Mouse (Mus musculus): ENCODE results near the gene Fam222b.
A peak's percentile ranks its signal among the peaks of the same experiment; 100 is the strongest.

The Fam222b gene

GRCm38 (mm10) chr11:78136132-78136531 lies 41.7 kb downstream of the Fam222b start:
- no peak for DNase-seq (ENCODE audit: low spot score)

- DNase-seq (ENCODE audit: low spot score): no peak
Measured at GRCm38 (mm10) chr11:78137584-78137983, 43.1 kb downstream of the Fam222b start.

DNA sequence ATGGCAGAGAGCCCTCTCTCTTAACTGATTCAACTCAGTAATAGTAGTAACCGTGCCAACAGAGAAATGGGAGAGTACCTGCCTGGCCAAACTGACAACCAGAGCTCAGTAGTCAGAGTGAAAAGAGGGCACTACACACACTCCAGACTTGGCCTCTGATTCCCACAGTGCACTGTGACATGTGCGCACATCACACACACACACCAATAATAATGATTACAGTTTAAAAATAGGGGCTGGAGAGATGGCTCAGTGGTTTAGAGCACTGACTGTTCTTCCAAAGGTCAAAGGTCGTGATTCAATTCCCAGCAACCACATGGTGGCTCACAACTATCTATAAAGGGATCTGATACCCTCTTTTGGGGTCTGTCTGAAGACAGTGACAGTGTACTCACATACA lies 43.6 kb downstream of the Fam222b start:
- no peak for DNase-seq (ENCODE audit: low spot score)

- DNase-seq (ENCODE audit: low spot score): no peak
Measured at GRCm38 (mm10) chr11:78140665-78141064, 46.2 kb downstream of the Fam222b start.

- no peak for DNase-seq (ENCODE audit: low spot score)
Measured at GRCm38 (mm10) chr11:78143520-78143919, 49.1 kb downstream of the Fam222b start.

GRCm38 (mm10) chr11:78146168-78146567 lies 51.7 kb downstream of the Fam222b start:
- DNase-seq (ENCODE audit: low spot score): no peak

DNA sequence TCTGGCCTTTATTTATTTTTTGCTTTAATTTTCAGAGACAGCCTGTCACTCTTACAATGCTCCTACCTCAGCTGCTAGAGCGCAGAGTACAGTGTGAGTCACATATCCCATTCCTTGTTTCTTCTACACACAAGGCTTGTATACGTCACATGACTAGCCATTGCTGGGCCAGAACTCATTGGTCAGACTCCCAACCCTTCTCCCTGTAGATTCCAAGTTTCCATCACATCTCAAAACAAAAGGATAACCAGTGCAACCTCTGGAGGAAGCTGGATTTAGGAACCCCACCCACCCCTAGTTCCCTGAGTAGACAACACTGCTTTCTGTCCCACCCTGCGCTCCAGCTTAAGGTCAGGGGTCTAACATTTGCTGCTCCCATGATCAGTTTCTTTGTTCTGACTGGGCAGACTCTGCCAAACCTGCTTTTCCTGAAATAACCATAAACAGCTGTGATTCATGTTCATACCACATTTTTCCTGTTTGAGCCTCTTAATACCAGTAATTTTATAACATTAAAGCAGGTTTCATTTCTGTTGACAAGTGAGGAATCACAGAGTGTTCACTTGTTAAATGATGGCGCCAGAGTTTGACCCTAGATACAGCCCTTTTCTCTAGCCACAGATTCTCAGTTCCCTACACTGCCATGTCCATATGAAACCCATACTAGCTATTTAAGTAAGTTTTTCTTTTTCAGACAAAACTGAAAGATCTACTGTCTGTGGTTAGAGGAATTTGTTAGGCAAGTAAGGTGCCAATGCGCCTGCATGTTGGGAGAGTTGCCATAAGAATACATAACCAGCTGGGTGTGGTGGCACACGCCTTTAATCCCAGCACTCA lies 52.5 kb downstream of the Fam222b start:
- DNase-seq (ENCODE audit: low spot score): peak; percentile 24

GRCm38 (mm10) chr11:78151161-78151560 lies 56.7 kb downstream of the Fam222b start:
- no peak for DNase-seq (ENCODE audit: low spot score)

GRCm38 (mm10) chr11:78152299-78153231 lies 58.1 kb downstream of the Fam222b start:
- DNase-seq (ENCODE audit: low spot score): peak; percentile 75

DNA sequence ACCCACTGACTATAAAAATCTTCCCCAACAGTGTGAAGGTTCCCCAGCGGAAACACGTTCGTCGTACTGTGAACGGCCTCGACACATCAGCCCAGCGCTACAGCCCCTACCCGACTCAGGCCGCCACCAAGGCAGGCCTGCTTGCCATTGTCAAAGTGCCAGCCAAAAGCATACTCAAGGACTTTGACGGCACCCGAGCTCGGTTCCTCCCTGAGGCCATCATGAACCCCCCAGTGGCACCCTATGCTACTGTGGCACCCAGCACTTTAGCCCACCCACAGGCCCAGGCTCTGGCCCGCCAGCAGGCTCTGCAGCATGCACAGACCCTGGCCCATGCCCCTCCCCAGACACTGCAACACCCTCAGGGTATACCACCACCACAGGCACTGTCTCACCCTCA lies 59.3 kb downstream of the Fam222b start:
- DNase-seq (ENCODE audit: low spot score): no peak

- DNase-seq (ENCODE audit: low spot score): no peak
Measured at GRCm38 (mm10) chr11:78155674-78156073, 61.2 kb downstream of the Fam222b start.

DNA sequence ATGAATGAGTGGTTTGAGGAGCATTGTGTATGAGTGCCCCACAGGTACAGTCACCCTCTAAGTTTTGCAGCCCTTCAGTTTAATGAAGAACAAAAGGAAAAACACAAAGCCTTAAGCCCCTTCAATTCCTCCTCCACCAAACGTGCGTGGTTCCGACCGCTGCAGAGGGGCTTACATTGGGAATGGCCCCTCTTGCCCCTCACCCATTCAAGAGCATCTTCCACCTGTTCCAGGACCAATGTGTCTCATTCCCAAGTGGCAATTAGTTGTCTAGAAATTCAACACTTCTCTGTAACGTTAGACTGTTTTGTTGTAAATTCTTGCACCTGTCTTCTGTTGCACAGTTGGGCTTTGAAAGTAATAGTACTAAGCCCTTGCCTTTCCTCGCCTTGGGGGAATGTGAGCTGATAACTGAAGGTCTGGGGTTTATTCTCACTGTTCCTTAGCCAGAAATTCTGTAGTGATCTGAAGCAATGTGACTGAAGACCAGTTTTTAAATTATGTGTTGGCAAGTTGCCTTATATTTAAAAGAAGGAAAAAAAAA lies 61.8 kb downstream of the Fam222b start:
- DNase-seq (ENCODE audit: low spot score): no peak

- peak; percentile 89 for DNase-seq (ENCODE audit: low spot score)
Measured at GRCm38 (mm10) chr11:78159096-78159495, 64.6 kb downstream of the Fam222b start.

DNA sequence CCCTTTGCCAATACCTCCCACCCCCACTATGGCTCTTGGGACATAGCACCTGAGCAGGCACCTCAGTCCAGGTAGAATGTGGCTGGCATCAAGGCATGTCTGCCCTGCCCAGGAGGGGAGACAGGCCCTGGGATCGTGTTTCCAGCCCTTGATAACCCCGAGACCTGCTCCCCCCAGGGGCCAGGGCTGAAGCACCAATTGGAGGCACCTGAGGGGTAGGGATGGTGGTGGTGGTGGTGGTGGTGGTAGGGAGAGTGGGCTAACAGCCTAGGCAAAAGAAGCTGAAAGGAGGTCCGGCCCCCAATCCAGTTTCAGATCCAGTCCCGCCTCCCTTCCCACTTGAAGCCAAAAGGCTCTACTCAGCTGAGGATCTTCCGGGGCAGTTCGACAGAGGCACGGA lies 65.1 kb downstream of the Fam222b start:
- DNase-seq (ENCODE audit: low spot score): no peak

- no peak for DNase-seq (ENCODE audit: low spot score)
Measured at GRCm38 (mm10) chr11:78160171-78160570, 65.7 kb downstream of the Fam222b start.

- DNase-seq (ENCODE audit: low spot score): no peak
Measured at GRCm38 (mm10) chr11:78160675-78161074, 66.2 kb downstream of the Fam222b start.

DNA sequence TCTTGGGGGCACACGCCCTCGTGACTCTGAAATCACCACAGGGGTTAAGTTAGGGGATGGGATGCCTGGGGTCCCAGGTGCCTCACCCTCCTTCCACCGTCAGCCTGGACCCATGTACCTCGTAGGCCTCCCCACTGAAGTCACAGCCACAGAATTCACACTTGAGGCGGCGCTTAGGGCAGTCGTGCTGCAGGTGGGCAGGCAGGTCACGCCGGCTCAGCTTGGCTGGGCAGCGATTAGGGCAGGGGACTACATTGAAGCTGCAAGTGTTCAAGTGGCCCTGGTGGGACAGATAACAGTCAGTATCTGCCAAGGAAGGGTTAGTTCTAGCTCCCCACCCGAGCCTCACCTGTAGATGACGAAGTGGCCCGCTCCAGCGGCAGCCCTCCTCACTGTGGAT lies 66.7 kb downstream of the Fam222b start:
- DNase-seq (ENCODE audit: low spot score): no peak

GRCm38 (mm10) chr11:78161968-78162367 lies 67.5 kb downstream of the Fam222b start:
- DNase-seq (ENCODE audit: low spot score): no peak

DNA sequence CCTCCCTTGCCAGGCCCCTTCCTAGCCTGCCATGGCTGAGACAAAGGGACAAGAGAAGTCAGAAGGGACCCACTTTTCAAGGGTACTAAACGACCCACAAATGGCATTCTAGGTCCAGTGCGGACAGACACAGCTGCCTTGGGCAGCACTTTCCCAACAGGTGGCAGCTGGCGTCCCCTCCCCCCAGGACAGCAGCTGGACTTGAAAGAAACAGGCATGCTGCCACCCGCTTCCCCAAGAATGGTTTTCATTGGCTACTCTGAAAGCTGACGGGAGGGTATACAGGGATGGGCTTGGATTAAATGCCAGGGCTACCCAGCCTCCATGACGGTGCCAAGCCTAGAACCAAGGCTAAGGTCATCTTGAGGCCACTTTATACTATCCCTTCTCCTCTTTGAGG lies 68.0 kb downstream of the Fam222b start:
- DNase-seq (ENCODE audit: low spot score): no peak

DNA sequence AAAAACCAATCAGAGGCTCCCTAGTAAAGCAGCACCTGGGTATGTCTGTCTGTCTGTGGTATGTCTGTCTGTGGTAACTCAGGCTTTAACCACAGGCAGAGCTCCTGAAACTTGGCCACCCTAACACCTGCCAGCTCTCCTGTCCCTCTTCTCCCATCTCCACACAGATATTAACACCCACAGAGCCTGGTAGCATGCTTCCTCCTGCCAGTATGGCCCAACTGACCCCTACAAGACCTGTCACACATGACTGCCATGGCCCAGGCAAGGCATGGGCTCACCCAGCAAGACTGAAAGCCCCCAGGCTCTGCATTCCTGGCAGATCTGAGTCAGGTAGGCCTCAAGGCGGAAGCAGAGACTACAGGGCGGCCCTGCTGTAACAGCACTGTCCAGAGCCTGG lies 68.6 kb downstream of the Fam222b start:
- DNase-seq (ENCODE audit: low spot score): no peak

DNA sequence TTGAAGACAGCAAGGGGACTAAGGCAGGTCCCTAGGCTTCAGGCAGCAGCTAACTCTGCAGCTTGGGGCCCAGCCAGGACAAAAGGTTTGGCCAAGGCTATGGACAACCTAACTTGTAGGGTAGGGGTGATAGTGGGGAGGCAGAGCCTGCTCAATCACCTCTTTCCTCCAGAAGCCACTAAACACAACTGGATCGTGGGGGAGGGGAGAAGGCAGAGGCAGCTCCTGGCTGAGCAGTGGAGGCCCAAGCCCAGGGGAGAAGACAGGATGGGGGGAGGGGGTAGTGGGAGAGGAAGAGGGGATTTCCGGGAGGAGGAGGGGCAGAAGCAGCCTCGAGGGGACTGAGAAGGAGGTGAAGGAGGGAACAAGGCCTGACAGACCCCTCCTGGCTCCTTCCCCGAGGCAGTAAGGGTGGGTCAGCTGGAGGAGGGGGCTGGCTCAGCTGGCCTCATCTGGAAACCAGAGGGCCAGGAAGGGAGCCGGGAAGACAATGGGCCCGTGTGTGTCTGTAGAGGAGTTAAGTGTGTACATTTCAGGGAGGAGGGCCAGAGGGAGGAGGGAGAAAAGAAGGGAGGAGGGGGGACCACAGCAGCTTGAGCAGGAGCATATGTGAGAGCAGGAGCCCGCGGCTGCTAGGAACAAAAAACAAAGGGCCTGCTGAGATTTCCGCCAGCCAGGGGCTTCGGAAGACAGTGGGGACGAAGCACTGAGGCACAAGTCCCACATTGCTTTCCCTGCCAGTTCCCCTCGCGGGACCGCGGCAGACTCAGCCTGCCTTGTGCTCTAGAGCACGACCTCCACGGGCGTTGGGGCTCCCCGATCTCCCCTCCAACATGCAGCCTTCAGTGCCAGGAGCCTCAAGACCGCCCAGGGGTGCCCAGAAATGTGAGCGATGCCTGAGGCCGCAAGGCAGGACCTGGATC lies 69.5 kb downstream of the Fam222b start:
- DNase-seq (ENCODE audit: low spot score): peak; percentile 24

GRCm38 (mm10) chr11:78164604-78164923 lies 70.1 kb downstream of the Fam222b start:
- no peak for DNase-seq (ENCODE audit: low spot score)
